Mouse (Mus musculus) kidney, adult 2 months (tissue): ENCODE results near the gene Hdac4. TPM values are rescaled to one million over a fixed set of nuclear protein-coding genes. Genes with fewer than 3 reads are reported as not detected.
A peak's percentile ranks its signal among the peaks of the same experiment; 100 is the strongest.

Source experiments
- DNase-seq: peaks from one replicate; pipeline ENCODE4 v3.0.0; 2021
- H3K27ac ChIP-seq: fragments of 200-500 bp; 2 replicates; pipeline ENCODE4 v1.5.1; 2012; ENCODE audit warnings: low read depth, low read length, control low read depth, inconsistent platforms; ENCODE audit not compliant: insufficient read depth
- H3K27me3 ChIP-seq: fragments of 200-500 bp; replicated peaks from 2 replicates; pipeline ENCODE4 v1.6.1; 2012; ENCODE audit warnings: mild to moderate bottlenecking, moderate library complexity, low read length, inconsistent platforms; ENCODE audit not compliant: control insufficient read depth, insufficient read depth
- H3K36me3 ChIP-seq: fragments of 200-500 bp; 2 replicates; pipeline ENCODE4 v1.6.1; 2012; ENCODE audit warnings: mild to moderate bottlenecking, moderate library complexity, low read length, inconsistent platforms; ENCODE audit not compliant: control insufficient read depth, insufficient read depth
- H3K4me1 ChIP-seq: fragments of 200-500 bp; 2 replicates; pipeline ENCODE4 v1.6.1; 2011; ENCODE audit warnings: low read length; ENCODE audit not compliant: control insufficient read depth, insufficient read depth
- H3K4me3 ChIP-seq: fragments of 200-500 bp; 2 replicates; pipeline ENCODE4 v1.5.1; 2011; ENCODE audit warnings: mild to moderate bottlenecking, low read depth, low read length, control low read depth; ENCODE audit not compliant: insufficient read depth
- CTCF ChIP-seq: fragments of 200-500 bp; conservative IDR thresholded peaks from 2 replicates; pipeline ENCODE4 v1.5.1; 2011; ENCODE audit warnings: low read depth, mild to moderate bottlenecking, control low read depth, low read length, moderate library complexity, mixed read lengths; ENCODE audit not compliant: insufficient read depth, insufficient read length
- POLR2A ChIP-seq: fragments of 200-500 bp; IDR thresholded peaks from one replicate; pipeline ENCODE4 v1.6.1; 2011; ENCODE audit warnings: low read depth, low read length, control low read depth
- WGBS: fragments of 180-500 bp; shearing (Covaris S2); methylation state at CpG from one replicate; pipeline ENCODE4 v1.1.7; 2018; 5-methylcytosine and 5-hydroxymethylcytosine counted together
- polyA plus RNA-seq: library from polyadenylated mRNA; depleted of rRNA; stranded (reverse); fragments of >200 nt; gene quantifications from 2 replicates; pipeline ENCODE4 v1.2.3, GENCODE M21; 2012

The Hdac4 gene
- polyA plus RNA-seq, 1 experiment: 10.0 TPM

DNA sequence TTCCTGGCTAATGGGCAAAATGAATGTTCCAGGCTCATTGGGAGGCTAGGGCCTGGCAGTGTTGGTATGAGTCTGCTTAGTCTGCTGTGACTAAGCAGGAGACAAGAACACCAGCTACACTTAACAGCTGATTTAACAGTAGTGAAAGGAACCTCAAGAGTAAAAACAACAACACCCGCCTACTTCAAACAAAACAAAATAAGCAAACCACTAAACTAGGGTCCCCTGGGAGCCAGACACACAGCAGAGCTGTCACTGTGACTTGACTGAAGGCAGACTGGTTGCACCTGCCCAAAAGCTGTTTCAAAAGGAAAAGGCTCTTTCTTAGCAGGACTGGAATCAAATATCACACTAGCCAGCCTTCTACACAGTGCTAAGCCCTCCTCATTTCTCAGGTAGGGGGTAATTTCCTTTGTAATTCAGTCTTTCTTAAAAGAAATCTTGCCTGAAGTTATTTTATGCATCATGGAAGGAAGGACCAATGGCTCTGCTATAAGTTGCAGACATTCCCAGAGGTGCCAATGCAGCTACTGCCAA is 109.2 kb downstream of the Hdac4 start:
- 58% methylated on average over 1 of the region's 1 CpGs for WGBS
- Histone ChIP-seq H3K27ac (no peak overlapping the region), H3K4me3 (no peak overlapping the region), H3K4me1 (no peaks in the 10 kb centered on the region), H3K27me3 (no peaks in the 10 kb centered on the region), H3K36me3 (no peaks in the 10 kb centered on the region)
- DNase-seq: no peak
- TF ChIP-seq POLR2A: no peak
- TF ChIP-seq CTCF: no peak

DNA sequence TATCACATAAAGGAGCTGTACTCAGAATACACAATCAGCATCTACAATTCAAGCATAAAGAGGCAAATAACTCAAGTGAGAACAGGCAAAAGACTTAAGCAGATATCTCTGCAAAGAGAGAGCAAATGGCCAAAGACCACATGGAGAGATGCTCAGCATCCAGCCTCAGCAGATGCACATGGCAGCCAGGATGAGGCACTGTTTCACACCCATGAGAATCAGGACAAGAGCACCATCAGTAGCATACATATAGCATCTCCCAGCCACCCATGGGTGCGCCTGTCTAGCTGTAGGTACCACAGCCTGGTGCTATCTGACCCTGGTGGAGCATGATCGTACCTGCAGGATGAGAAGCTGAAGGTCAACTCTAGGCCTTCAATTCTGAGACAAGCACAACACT is 110.8 kb downstream of the Hdac4 start:
- TF ChIP-seq CTCF (0 out of 2 replicates have a peak, but pooled peaks have one; percentile 6), POLR2A (no peak)

GRCm38 (mm10) chr1:92084004-92084403 is 111.5 kb downstream of the Hdac4 start:
- H3K4me1 ChIP-seq: no peaks in the 10 kb centered on the region
- DNase-seq: no peak
- no peak overlapping the region for H3K27ac ChIP-seq
- H3K4me3 ChIP-seq: no peak overlapping the region
- 45% methylated on average over 3 of the region's 3 CpGs for WGBS
- TF ChIP-seq POLR2A (no peak), CTCF (no peak)
- H3K36me3 ChIP-seq: no peaks in the 10 kb centered on the region
- no peaks in the 10 kb centered on the region for H3K27me3 ChIP-seq

More for the DNA sequence above, 110.8 kb downstream of the Hdac4 start:
- no peaks in the 10 kb centered on the region for H3K4me1 ChIP-seq
- H3K27me3 ChIP-seq: no peaks in the 10 kb centered on the region
- DNase-seq: no peak
- H3K36me3 ChIP-seq: no peaks in the 10 kb centered on the region
- H3K27ac ChIP-seq: no peak overlapping the region
- H3K4me3 ChIP-seq: no peak overlapping the region
- whole genome bisulfite sequencing: 98% methylated on average over 2 of the region's 2 CpGs

DNA sequence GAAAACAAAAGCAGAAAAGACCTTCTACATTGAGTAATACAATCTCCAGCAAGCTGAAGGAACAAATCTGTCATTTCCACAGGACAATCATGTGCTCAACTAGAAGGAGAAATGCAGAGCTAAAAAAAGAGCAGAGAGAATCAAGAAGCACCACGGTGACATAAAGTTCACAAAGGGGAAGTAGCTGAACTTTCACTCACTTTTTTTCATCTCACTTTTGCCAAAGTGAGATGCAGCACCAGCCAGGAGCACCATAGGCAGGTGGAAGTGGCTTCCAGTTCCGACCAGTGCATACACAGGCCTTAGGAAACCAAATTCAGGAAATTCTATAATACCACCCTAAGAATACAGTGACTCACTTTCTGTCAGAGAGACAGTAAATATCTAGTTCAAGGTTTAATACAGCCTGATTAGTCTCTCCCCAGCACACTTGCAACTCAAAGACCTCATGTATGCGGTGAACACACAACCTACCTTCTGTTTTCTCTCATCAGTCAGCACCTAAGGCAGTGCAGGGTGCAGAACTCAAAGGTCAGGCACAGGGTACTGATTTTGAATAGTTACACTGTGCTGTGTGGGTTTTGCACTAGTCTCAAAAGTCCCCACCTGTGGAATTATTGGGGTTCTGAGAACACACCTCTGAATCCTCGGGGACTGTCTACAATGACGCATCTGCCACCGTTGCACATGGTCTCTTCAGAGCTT is 112.5 kb downstream of the Hdac4 start:
- Histone ChIP-seq H3K4me3 (no peak overlapping the region), H3K4me1 (no peaks in the 10 kb centered on the region), H3K27me3 (no peaks in the 10 kb centered on the region), H3K27ac (no peak overlapping the region), H3K36me3 (no peaks in the 10 kb centered on the region)
- DNase-seq: no peak
- TF ChIP-seq CTCF (no peak), POLR2A (no peak)
- 73% methylated on average over 6 of the region's 6 CpGs for WGBS

DNA sequence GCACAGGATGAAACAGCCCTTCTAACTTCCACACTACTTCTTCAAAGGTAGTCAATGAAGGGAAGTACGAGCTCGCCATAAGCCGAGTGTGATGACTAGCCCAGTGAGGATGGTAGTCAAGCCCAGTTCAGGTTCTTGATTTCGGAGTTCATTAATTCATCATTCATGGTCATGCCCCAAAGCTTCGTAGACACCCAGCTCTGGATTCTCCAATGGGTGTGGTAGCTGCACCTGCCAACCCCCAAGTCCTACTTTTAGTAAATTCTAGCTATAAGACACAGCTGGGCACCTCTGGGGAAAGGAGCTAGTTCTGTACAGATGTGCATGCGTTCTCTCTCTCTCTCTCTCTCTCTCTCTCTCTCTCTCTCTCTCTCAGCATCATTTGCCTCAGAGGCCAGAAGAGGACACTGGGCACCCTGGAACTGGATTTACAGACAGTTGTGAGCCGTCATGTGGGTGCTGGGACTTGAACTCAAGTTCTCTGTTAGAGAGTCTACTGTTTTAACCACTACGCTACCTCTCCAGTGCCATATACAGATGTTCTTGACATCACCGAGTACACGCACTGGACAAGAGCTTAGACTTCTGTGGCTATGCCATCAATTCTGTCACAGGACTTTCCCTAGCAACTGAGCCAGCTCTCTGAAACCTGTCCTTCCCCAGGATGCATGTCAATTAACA is 113.2 kb downstream of the Hdac4 start:
- H3K36me3 ChIP-seq: no peaks in the 10 kb centered on the region
- TF ChIP-seq POLR2A (no peak), CTCF (no peak)
- H3K4me3 ChIP-seq: no peak overlapping the region
- H3K27me3 ChIP-seq: no peaks in the 10 kb centered on the region
- H3K4me1 ChIP-seq: no peaks in the 10 kb centered on the region
- H3K27ac ChIP-seq: no peak overlapping the region
- no peak for DNase-seq
- 88% methylated on average over 10 of the region's 10 CpGs for WGBS

- Histone ChIP-seq H3K4me1 (no peaks in the 10 kb centered on the region), H3K27ac (no peak overlapping the region), H3K4me3 (no peak overlapping the region), H3K36me3 (no peaks in the 10 kb centered on the region), H3K27me3 (no peaks in the 10 kb centered on the region)
- DNase-seq: peak; percentile 42
- no peak for TF ChIP-seq CTCF
- no peak for TF ChIP-seq POLR2A
- WGBS: 76% methylated on average over 11 of the region's 11 CpGs
Observed at GRCm38 (mm10) chr1:92079982-92080537, 115.4 kb downstream of the Hdac4 start.

- Histone ChIP-seq H3K4me3 (no peak overlapping the region), H3K36me3 (no peaks in the 10 kb centered on the region), H3K4me1 (no peaks in the 10 kb centered on the region), H3K27ac (no peak overlapping the region), H3K27me3 (no peaks in the 10 kb centered on the region)
- peak; percentile 37 for DNase-seq
- 52% methylated on average over 6 of the region's 6 CpGs for WGBS
- TF ChIP-seq POLR2A: no peak
- TF ChIP-seq CTCF: no peak
Observed at GRCm38 (mm10) chr1:92075312-92075711, 120.2 kb downstream of the Hdac4 start.
